Mouse (Mus musculus) left cerebral cortex, adult 2 months (tissue): Measurements from ENCODE around the gene Hdac9. TPM values are rescaled to one million over a fixed set of nuclear protein-coding genes. Genes with fewer than 3 reads are reported as not detected.
A peak's percentile ranks its signal among the peaks of the same experiment; 100 is the strongest.
"Not testable (repeated sequence)": the region's sequence is repeated elsewhere in the genome, so short reads cannot be mapped to it uniquely, and the experiment has no call there.

Experiments used
- DNase-seq, 2 experiments: peaks; one replicate each; pipeline ENCODE4 v3.0.0; 2021 to 2022; ENCODE audit warnings: low spot score in 2 of 2, mixed read lengths in 1 of 2; ENCODE audit errors: extremely low spot score in 1 of 2
- H3K27ac ChIP-seq: fragments of 200-600 bp; 2 replicates; pipeline ENCODE4 v1.8.1; 2022
- H3K4me3 ChIP-seq: fragments of 200-600 bp; 2 replicates; pipeline ENCODE4 v1.8.1; 2022
- CTCF ChIP-seq: fragments of 200-600 bp; IDR thresholded peaks from 2 replicates; pipeline ENCODE4 v1.8.1; 2022; ENCODE audit warnings: antibody characterized with exemption, mild to moderate bottlenecking, moderate library complexity
- intact Hi-C: fragments of 180-260 bp; cut with DNase I; formaldehyde crosslinking; loops from one replicate; pipeline ENCODE4 v1.15.1; 2025
- total RNA-seq, 2 experiments: library from RNA; stranded (reverse); gene quantifications; 2 replicates each; pipeline ENCODE4 v1.2.3; 2021

Gene Hdac9
- total RNA-seq, 2 experiments from 2014 or later = 58.1 to 59.7 TPM

DNA sequence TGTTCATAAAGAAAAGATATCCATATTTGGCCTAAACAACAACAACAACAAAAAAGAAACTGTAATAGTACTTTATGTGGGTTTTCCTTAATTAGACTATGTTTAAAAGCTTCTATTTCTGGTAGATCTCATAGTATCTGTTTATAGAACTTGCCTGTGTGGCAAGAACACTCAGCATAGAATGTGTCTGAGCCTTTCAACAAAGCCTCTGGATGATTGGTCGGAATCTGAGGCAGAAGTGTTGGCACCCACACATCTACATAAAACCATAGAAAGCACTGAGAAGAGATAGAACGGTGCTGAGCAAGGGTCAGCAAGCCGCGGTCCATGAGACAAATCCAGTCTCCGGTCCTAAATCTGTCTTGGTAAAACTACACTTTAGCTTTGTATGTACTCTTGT is 464.3 kb downstream of the Hdac9 start:
- H3K4me3 ChIP-seq = no peak overlapping the region
- intact Hi-C loops = loop anchor here (5.0 to 10.0 kb wide), 3 partner anchors 45 to 562 kb away; no protein-coding TSS in a partner anchor
- no peak for DNase-seq
- H3K27ac ChIP-seq = no peak overlapping the region
- no peak for TF ChIP-seq CTCF

DNA sequence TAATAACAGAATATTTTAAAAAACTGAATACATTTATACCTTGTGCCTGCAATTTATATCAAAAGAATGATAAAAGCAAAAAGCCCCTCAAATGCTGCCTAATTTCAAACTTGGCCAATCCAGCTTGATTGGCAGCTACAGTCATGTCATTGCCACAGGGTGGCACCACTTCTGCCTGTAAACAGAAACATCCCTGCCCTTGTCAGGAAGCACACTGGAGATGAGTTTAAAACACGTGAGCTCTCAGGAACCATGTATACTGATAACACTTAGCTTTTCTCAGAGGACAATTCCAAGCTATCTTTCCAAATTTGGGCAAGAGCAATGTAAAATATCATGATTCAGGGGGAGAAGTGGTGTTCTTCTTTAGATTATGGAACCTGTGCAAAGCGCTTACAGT is 465.7 kb downstream of the Hdac9 start:
- intact Hi-C loops = loop anchor here (5.0 to 10.0 kb wide), 3 partner anchors 46 to 564 kb away; no protein-coding TSS in a partner anchor
- no peak overlapping the region for H3K27ac ChIP-seq
- TF ChIP-seq CTCF = peak; percentile 59
- DNase-seq = no peak
- H3K4me3 ChIP-seq = no peak overlapping the region

DNA sequence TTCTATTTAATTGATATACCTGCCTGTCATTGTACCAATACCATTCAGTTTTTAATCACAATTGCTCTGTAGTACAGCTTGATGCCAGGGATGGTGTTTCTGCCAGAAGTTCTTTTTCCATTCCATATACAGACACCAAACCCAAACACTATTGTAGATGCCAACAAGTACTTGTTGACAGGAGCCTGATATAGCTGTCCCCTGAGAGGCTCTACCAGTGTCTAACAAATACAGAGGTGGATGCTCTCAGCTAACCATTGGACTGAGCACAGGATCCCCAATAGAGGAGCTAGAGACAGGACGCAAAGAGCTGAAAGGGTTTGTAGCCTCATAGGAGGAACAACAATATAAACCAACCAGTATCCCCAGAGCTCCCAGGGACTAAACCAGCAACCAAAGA is 472.2 kb downstream of the Hdac9 start:
- DNase-seq, H3K4me3 ChIP-seq, intact Hi-C loops, H3K27ac ChIP-seq: not testable (repeated sequence)

DNA sequence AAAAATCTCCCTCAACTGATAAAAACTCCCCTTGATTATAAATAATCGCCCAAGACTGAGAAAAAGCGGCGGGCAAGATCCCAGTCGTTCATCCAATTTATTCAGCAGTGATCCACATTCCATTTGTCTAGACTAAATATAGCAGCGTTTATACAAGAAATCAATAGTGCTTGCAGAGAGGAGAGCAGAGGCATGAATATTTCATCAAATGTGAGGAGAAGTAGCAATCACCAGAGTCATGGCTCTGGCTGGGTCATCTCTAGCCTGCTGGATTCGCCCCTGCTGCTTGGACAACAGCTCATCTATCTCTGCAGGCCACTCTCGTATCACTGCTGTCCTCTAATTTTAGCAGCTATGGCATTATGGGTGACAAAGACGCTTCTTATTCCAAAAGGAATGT is 476.0 kb downstream of the Hdac9 start:
- Histone ChIP-seq H3K4me3 (no peak overlapping the region), H3K27ac (no peak overlapping the region)
- intact Hi-C loops = no loop called here
- TF ChIP-seq CTCF = no peak
- no peak for DNase-seq

DNA sequence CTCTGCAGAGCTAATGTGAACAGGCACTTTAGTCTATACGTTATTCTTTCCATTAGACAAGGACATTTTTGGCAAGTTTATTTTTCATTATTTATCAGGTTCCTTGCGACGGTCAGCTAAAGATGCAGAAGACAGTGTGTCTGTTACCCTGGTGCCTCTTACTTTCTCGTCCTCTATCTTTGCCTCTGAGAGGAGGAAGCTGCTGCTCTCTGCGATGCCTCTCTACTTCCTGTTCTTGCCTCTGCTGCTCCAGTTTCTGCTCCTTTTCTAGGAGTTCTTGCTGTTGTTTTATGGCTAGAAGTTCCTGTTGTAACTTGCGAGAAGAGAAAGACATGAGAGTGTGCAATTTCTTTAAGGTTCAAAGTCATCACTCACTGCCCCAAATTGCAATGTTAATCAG is 484.0 kb downstream of the Hdac9 start:
- intact Hi-C loops = loop anchor here (2.0 to 10.0 kb wide), 4 partner anchors 220 to 951 kb away; no protein-coding TSS in a partner anchor
- DNase-seq = no peak
- H3K4me3 ChIP-seq = no peak overlapping the region
- TF ChIP-seq CTCF = no peak
- H3K27ac ChIP-seq = no peak overlapping the region

DNA sequence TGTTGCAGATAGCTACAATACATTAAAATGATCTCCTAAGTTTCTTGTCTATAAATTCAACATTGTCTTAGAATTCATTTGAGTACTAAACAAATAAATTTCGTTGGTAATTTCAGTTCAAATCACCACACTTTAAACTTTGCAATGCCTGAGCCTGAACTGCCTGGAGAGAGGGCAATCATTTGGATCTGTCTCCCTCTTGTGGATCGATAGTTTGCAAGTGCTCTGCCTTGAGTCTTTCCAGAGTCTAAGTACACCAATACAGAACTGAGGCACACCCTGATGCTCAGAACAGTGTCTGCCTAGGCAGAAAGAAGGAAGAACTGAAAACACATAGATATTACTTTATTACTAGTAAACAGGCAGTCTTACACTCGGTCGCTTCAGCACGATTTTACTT is 484.4 kb downstream of the Hdac9 start:
- intact Hi-C loops = loop anchor here (2.0 to 10.0 kb wide), 4 partner anchors 220 to 950 kb away; no protein-coding TSS in a partner anchor
- no peak for DNase-seq
- peak; percentile 66 for TF ChIP-seq CTCF
- H3K4me3 ChIP-seq = no peak overlapping the region
- no peak overlapping the region for H3K27ac ChIP-seq

DNA sequence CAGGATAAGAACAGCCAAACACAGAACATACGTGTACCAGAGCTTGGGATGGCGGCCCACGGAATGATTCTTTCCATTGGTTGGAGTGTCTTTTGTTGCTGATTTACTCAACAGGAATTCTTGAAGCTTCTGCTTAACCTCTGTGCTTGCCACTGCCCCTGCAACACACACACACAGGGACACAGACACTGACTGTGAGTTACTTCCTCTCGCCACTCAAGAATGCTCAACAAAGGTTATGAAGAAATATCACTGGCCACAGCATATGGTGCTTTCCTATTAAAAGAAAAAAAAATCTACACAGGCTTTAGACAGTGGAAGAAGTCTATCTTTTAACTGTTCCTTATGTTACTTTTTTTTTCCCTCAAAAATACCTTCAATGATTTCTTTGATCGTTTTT is 485.1 kb downstream of the Hdac9 start:
- no peak for DNase-seq
- no peak overlapping the region for H3K27ac ChIP-seq
- H3K4me3 ChIP-seq = no peak overlapping the region
- intact Hi-C loops = loop anchor here (2.0 to 10.0 kb wide), 4 partner anchors 221 to 950 kb away; no protein-coding TSS in a partner anchor
- no peak for TF ChIP-seq CTCF

DNA sequence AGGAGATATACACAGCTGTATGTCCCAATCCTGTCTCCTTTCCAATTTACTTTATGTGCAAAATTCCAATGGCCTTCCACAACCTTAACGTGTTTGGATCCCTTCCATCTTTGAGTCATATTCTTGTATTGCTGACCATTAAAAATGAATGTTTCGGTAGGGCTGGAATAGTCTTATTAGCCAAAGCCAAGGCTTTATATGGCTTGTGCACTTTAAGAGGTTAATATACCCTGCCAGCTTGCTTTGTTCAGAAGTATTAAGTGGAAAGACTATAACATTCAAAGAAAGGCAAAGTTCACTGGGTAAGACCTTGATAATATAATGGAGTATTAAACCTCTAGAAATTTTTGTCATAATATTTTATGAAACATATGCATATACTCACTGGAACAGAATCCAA is 491.4 kb downstream of the Hdac9 start:
- no peak overlapping the region for H3K27ac ChIP-seq
- TF ChIP-seq CTCF = no peak
- no peak for DNase-seq
- H3K4me3 ChIP-seq = no peak overlapping the region
- intact Hi-C loops = no loop called here

DNA sequence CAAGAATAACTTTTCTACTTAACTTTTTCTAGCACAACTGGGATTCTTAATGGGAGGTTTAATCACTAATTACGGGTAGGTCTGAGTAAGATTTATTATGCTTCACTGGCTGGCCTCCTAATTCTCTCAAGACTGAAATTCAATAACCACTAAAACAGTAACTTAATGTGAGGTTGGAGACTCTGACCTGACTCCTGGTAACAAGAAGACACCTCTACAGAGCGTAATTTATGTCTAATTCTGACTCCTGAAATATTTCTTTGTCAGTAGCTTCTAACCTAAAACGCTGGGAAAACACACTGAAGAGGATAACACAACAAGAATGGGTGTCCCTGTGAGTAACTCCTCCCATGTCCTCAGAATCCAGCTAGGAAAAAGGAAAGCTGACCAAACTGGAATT is 508.8 kb downstream of the Hdac9 start:
- Histone ChIP-seq H3K27ac (no peak overlapping the region), H3K4me3 (no peak overlapping the region)
- intact Hi-C loops = no loop called here
- no peak for TF ChIP-seq CTCF
- no peak for DNase-seq

DNA sequence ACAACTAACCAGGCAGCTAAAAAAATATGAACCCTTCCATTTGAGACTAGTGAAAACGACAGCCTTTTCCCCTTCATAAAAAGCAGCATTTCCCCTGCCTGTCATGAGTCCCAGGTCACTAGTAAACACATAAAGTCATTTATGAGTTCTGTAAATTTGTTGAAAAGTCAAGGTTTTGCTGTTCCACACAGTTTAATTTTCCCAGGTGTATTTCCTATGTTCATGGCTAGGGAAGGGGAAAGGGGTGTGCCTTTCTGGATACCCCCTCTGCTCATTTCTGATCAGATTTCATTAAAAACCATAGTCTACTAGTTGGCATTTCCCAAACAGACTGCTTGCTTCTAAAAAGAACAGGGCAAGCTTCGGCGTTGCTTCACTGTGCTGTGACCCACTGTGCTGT is 509.8 kb downstream of the Hdac9 start:
- intact Hi-C loops = no loop called here
- H3K27ac ChIP-seq = no peak overlapping the region
- no peak for DNase-seq

DNA sequence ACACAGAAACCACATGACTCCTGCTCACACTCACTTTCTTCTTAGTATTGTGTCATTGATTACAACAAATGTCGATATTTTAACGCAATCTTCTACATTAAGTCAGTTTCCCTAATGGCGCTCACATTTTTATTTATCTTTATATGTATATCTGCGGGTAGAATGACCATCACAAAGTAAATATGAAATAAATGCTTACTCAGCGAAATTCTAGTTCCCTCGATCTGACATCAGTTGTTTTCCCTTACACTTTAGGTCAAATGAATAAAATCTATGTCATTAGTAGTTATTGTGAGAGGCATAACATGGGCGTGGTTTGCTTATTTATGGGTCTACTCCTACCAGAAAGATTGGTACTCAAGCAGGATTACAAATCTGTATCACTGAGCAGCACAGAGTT is 514.8 kb downstream of the Hdac9 start:
- TF ChIP-seq CTCF = no peak
- no peak overlapping the region for H3K4me3 ChIP-seq
- intact Hi-C loops = no loop called here
- DNase-seq = no peak
- no peak overlapping the region for H3K27ac ChIP-seq

More for the DNA sequence above, 509.8 kb downstream of the Hdac9 start:
- TF ChIP-seq CTCF = no peak
- H3K4me3 ChIP-seq = no peak overlapping the region

DNA sequence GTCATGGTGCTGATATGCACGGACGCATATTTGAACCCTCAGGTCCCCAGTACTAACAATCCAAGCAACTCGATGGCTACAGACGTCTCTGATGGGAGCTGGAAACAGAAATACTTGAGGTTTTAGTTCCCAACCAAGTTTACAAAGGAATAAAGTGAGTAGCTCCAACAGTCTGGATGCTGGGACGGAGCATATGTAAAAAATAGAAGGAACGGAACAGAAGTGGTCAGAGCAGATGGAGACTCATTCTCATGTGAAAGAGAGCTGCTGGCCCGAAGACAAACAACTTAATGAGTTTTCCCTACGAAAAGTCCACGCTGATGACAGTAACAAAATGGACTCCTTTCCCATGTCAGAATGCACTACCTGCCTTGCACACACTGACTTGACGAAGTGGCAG is 518.3 kb downstream of the Hdac9 start:
- H3K4me3 ChIP-seq = no peak overlapping the region
- no peak for TF ChIP-seq CTCF
- H3K27ac ChIP-seq = no peak overlapping the region
- intact Hi-C loops = no loop called here
- DNase-seq = no peak

DNA sequence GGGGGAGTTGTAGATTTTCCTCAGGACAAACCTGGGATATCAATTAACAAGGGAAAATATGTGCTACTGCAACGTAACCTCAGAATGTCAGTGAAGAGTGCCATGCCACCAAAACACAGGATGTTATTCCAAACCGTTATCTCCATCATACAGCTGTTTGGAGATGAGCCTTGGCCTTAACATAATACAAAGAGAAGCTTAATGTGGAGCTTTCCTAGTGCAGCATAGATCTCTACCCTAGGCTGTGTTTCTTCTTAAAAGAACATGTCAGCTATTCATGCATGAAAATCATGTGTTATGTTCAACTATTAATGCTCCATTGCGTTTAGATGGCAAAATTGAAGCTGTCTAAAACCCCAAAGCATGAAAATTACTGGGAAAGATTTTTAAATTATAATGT is 522.6 kb downstream of the Hdac9 start:
- no peak overlapping the region for H3K27ac ChIP-seq
- no peak for DNase-seq
- no peak for TF ChIP-seq CTCF
- intact Hi-C loops = no loop called here
- H3K4me3 ChIP-seq = no peak overlapping the region
